Mouse (Mus musculus) cerebellum, adult 9-10 months (tissue): ENCODE measurements around the gene Ksr2.
"Not testable (repeated sequence)": the region's sequence is repeated elsewhere in the genome, so short reads cannot be mapped to it uniquely, and the experiment has no call there.

ENCODE experiments used
- DNase-seq: peaks from one replicate; pipeline ENCODE4 v3.0.0; 2022

Gene Ksr2

GRCm38 (mm10) chr5:117541654-117542053 is 127.9 kb downstream of the Ksr2 start:
- DNase-seq = no peak

GRCm38 (mm10) chr5:117546694-117547268 is 133.0 kb downstream of the Ksr2 start:
- DNase-seq = no peak

- no peak for DNase-seq
These were observed 137.2 kb downstream of the Ksr2 start for GRCm38 (mm10) chr5:117550992-117551391.

GRCm38 (mm10) chr5:117552096-117552495 is 138.3 kb downstream of the Ksr2 start:
- no peak for DNase-seq

- no peak for DNase-seq
These were observed 140.7 kb downstream of the Ksr2 start for GRCm38 (mm10) chr5:117554505-117554904.

- peak; percentile 90 for DNase-seq
These were observed 142.8 kb downstream of the Ksr2 start for GRCm38 (mm10) chr5:117556570-117556969.

- DNase-seq = no peak
These were observed 147.3 kb downstream of the Ksr2 start for GRCm38 (mm10) chr5:117561080-117561479.

GRCm38 (mm10) chr5:117566051-117566665 is 152.4 kb downstream of the Ksr2 start:
- no peak for DNase-seq

GRCm38 (mm10) chr5:117569190-117569795 is 155.5 kb downstream of the Ksr2 start:
- peak; percentile 92 for DNase-seq

GRCm38 (mm10) chr5:117572428-117572827 is 158.6 kb downstream of the Ksr2 start:
- DNase-seq = no peak

GRCm38 (mm10) chr5:117574894-117575293 is 161.1 kb downstream of the Ksr2 start:
- DNase-seq = no peak

GRCm38 (mm10) chr5:117577598-117577997 is 163.8 kb downstream of the Ksr2 start:
- DNase-seq = no peak

GRCm38 (mm10) chr5:117581711-117582110 is 167.9 kb downstream of the Ksr2 start:
- no peak for DNase-seq

- no peak for DNase-seq
These were observed 170.6 kb downstream of the Ksr2 start for GRCm38 (mm10) chr5:117584428-117584827.

- DNase-seq = no peak
These were observed 175.5 kb downstream of the Ksr2 start for GRCm38 (mm10) chr5:117589266-117589665.

- no peak for DNase-seq
These were observed 179.5 kb downstream of the Ksr2 start for GRCm38 (mm10) chr5:117593273-117593672.

GRCm38 (mm10) chr5:117596803-117597202 is 183.0 kb downstream of the Ksr2 start:
- no peak for DNase-seq

- no peak for DNase-seq
These were observed 188.2 kb downstream of the Ksr2 start for GRCm38 (mm10) chr5:117602026-117602425.

GRCm38 (mm10) chr5:117607761-117608309 is 194.0 kb downstream of the Ksr2 start:
- no peak for DNase-seq

GRCm38 (mm10) chr5:117614331-117615024 is 200.7 kb downstream of the Ksr2 start:
- DNase-seq = peak; percentile 56

GRCm38 (mm10) chr5:117620292-117620691 is 206.5 kb downstream of the Ksr2 start:
- no peak for DNase-seq

GRCm38 (mm10) chr5:117622221-117622620 is 208.4 kb downstream of the Ksr2 start:
- DNase-seq = peak; percentile 35

GRCm38 (mm10) chr5:117623206-117623605 is 209.4 kb downstream of the Ksr2 start:
- DNase-seq = not testable (repeated sequence)

- DNase-seq = no peak
These were observed 213.1 kb downstream of the Ksr2 start for GRCm38 (mm10) chr5:117626907-117627306.
